Mouse (Mus musculus): ENCODE data around the gene Cldn20.

Cldn20 gene

GRCm38 (mm10) chr17:3530549-3530948, 1.8 kb upstream of the Cldn20 start:
- DNase-seq, result no peak

- no peak for DNase-seq
These were observed 713 bp upstream of the Cldn20 start for GRCm38 (mm10) chr17:3531641-3532040.

- DNase-seq, result no peak
These were observed 1.1 kb downstream of the Cldn20 start for GRCm38 (mm10) chr17:3533425-3533824.

GRCm38 (mm10) chr17:3540304-3540703, 8.0 kb downstream of the Cldn20 start:
- DNase-seq, result no peak

GRCm38 (mm10) chr17:3541033-3541432, 8.7 kb downstream of the Cldn20 start:
- DNase-seq, result no peak

GRCm38 (mm10) chr17:3547725-3548124, 15.4 kb downstream of the Cldn20 start:
- DNase-seq, result no peak

GRCm38 (mm10) chr17:3556251-3556650, 23.9 kb downstream of the Cldn20 start:
- DNase-seq, result peak; percentile 12

GRCm38 (mm10) chr17:3557331-3558311, 25.3 kb downstream of the Cldn20 start, which contains the start of gene Tfb1m:
TSS of gene Tfb1m (minus strand) at chr17:3557781.
- DNase-seq, result peak; percentile 98

- peak; percentile 26 for DNase-seq
These were observed 26.1 kb downstream of the Cldn20 start for GRCm38 (mm10) chr17:3558356-3558870.

GRCm38 (mm10) chr17:3560534-3560933, 28.2 kb downstream of the Cldn20 start:
- DNase-seq, result no peak

- DNase-seq, result no peak
These were observed 30.1 kb downstream of the Cldn20 start for GRCm38 (mm10) chr17:3562405-3562804.

GRCm38 (mm10) chr17:3570876-3571275, 38.5 kb downstream of the Cldn20 start:
- DNase-seq, result peak; percentile 16

Data from cerebellum, adult 11-12 months (tissue).